Mouse (Mus musculus) yolk sac, embryonic 10.5 days (tissue): ENCODE results near the gene Clec4b2.
"Not testable (repeated sequence)": the region's sequence is repeated elsewhere in the genome, so short reads cannot be mapped to it uniquely, and the experiment has no call there.

Source experiments
- DNase-seq: peaks from one replicate; pipeline ENCODE4 v3.0.0-alpha.2; 2017; ENCODE audit warnings: low spot score

Clec4b2 gene

DNA sequence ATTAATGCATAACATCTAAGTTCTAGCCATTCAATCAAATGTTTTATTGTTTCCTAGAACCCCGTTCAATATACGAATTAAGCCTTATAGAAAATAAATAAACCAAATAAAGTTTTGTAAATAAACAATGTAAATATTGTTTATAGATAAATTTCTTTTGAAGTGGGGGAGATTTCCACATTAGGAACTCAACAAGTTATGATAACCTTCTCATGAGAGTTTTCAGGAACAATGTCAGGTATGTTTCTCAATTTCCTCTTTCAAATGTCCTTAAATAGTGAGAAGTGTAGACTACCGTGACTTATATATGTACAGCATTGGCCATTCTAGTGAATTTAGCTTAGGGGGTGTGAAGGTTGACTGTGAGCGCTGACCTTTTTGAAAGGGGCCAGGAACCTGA, at the start of gene Clec4b2:
TSS of gene Clec4b2 (plus strand) at position 301 of the 400 bp plus-strand sequence.
- no peak for DNase-seq

- DNase-seq: no peak
Measured at GRCm38 (mm10) chr6:123123195-123123594, 49.5 kb upstream of the Clec4b2 start.

GRCm38 (mm10) chr6:123127173-123127572, 45.5 kb upstream of the Clec4b2 start:
- DNase-seq: no peak

DNA sequence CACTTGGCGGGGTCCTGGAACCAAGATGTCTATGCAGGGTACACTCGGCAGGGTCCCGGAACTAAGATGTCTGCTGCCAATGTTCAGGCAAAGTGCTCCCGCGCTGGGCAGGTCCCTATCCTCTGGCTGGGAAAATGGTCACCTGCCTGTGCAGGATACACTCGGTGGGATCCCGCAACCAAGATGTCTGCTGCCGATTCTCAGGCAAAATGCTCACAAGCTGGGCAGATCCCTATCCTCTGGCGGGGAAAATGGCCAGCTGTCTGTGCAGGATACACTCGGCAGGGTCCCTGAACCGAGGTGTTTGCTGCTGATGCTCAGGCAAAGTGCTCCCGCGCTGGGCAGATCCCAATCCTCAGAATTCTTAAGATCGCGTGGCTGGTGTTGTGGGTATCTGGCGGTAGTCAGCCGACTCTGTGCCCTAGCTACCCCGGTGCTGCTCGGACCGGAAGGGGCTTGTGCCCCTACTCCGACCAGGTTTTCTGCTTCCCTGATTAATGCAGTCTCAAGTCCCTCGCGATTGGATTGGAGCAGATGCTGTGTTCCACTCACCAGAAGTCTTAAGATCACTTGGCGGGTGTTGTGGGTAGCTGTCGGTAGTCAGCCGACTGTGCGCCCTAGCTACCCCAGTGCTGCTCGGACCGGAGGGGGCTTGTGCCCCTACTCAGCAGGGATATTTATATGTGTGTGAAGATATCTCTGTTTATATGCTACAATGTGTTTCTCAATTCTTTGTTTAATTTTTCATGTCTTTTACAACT, 34.7 kb upstream of the Clec4b2 start:
- DNase-seq: not testable (repeated sequence)

- no peak for DNase-seq
Measured at GRCm38 (mm10) chr6:123170106-123170505, 2.6 kb upstream of the Clec4b2 start.

- DNase-seq: no peak
Measured at GRCm38 (mm10) chr6:123171040-123171439, 1.7 kb upstream of the Clec4b2 start.

GRCm38 (mm10) chr6:123175549-123175948, 2.9 kb downstream of the Clec4b2 start:
- DNase-seq: no peak

- DNase-seq: not testable (repeated sequence)
Measured at GRCm38 (mm10) chr6:123184862-123185261, 12.2 kb downstream of the Clec4b2 start.

DNA sequence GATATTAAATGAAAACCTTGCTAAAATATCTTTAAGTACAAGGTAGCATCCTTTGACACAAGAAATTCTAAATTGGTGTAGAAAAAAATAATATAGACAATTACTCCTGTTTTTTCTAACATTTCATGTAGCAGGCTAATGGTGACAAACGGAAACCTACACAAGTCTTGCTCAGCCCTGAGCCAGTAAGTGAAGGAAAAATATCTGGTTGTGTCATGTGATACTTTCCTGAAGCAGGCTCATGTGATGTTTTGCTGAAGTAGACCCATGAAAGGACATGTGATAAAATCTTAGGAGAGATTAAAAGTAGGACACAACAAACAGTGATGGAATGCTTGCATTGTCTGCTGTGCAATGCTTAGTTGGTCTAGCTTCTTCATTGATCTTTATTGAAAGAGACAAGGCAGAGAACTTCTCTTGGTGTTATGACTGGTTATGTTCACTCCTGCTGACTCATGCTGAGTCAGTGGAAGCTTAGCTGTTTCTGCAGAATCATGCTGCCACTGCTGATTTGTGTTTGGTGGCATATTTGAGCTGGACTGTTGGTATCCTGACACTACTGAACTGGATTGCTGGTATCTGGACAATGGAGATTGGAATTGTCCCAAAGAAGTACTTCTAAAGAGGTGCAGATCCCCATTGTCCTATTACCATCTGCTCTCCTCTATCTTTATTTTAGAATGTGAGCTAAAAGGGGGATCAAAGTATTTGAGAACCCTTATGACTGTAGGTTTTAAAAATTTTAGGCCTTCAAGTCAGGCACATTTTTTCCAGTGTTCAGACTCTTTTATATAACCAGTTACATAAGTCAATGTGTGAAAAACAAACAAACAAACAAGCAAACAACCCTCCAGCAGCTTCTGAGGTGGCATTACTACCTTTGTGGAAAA, 34.7 kb downstream of the Clec4b2 start:
- no peak for DNase-seq

DNA sequence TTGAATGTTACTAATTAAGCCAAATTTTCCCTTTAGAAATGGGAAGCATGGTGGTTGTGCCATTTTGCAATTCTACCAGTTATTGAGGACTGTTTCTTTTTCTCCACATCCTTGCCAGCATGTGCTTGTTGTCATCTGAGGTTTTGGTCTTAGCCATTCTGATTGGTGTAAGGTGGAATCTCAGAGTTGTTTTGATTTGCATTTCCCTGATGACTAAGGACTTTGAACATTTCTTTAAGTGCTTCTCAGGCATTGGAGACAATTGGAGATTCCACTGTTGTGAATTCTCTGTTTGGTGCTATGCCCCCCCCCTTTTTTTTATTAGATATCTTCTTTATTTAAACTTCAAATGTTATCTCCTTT, 35.4 kb downstream of the Clec4b2 start:
- DNase-seq: not testable (repeated sequence)

- DNase-seq: no peak
Measured at GRCm38 (mm10) chr6:123211726-123212125, 39.0 kb downstream of the Clec4b2 start.

DNA sequence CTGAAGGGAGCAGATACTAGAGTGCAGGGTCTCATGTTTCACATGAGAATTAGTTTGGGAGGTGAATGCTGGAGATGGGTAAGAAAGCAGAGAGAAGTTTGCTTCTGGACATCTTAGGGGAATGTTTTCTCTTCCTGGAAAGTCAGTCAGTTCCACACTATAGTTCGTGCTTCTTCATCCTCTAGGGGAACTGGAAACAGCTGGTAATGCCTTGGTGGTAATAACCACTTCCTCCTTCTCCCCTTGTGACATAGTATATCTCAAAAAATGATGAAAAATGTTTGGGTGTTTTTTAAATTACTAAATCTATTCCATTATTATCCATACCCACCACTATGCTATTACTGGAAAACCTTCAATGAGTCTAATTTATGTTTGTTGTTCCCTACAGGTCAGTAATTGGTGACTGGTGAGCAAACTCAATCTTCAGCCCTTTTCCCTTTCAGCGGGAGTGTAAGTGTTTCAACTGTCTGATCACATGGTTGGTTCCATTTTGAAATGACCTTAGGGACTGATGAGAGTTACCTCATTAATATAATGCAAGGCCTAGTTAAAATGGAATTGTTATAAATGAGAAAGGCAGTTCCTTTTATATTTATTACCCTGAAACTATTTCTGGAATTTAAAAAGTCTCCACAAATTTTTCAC, 55.0 kb downstream of the Clec4b2 start:
- DNase-seq: no peak

DNA sequence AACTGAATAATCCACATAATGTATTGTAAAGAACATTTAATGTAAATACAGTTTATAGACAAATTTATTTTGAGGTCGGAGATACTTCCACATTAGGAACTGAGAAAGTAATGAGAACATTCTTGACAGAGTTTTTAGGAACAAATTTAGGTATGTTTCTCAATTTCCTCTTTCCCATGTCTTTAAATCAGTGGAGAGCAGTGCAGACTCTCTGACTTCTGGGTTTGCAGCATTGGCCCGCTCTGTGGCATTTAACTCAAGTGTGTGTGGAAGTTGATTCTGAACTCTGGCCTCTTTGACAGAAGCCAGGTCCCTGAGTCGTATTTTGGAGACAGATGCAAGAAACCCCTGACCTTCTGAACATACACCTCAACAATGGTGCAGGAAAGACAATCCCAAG, 57.0 kb downstream of the Clec4b2 start, which contains the start of gene Clec4n:
TSS of gene Clec4n (plus strand) at position 200 of the 400 bp plus-strand sequence.
- DNase-seq: no peak

DNA sequence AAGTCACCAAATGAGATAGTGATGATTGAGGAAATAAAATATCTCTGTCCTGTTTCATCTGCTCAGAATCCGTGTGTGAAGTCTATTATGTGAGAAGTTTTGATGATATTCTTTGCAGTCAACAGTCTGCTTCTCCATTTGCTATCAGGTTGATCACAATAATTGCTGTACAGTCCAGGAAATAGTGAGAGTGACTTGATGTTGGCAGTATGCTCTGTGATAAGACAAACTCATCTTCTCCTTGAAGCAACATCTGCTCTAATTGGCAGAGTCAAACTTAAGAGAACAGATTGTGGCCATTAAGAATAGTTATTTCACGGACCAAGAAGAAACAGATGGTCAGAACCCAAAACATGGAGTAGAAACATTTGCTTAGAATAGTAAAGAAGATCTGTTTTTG, 58.5 kb downstream of the Clec4b2 start:
- DNase-seq: no peak

DNA sequence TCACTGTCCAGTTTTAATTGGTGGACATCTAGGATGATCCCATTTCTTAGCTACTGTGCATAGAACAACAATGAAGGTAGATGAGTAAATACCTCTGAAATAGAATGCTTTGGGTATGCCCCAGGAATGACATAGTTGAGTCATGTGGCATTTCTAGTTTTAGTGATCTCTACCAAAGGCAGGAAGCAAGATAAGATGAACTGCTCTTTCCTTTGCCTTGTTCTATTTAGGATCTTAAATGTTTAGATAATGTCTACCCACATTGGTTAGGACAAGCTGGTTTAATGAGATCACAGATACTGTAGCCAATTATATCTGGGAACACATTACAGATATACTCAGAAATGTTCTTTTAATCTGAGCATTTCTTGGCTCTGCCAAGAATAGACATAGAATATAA, 64.9 kb downstream of the Clec4b2 start:
- DNase-seq: no peak

- no peak for DNase-seq
Measured at GRCm38 (mm10) chr6:123244201-123244600, 71.5 kb downstream of the Clec4b2 start.

DNA sequence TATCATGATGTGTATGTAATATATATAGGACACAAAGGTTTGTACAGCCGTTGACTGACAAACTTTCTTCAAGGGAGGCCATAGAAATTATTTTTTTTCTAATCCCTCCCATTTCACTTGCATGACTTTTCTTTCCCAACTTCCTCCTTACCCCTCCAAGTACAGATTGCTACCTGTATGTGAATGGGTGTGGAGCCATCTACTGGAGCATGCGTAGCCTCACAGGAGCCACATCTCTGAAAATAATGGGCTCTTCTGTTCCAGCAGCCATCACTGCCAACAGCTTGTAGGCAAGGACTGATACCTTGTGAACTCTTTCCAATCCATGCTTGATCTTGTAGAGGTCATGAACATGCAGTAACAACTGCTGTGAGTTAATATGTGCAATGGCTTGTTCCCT, 76.2 kb downstream of the Clec4b2 start:
- not testable (repeated sequence) for DNase-seq

- DNase-seq: no peak
Measured at GRCm38 (mm10) chr6:123252735-123253134, 80.0 kb downstream of the Clec4b2 start.
